Mouse (Mus musculus): Measurements from ENCODE around the gene Hist1h3i.
"Not testable (repeated sequence)": the region's sequence is repeated elsewhere in the genome, so short reads cannot be mapped to it uniquely, and the experiment has no call there.

The Hist1h3i gene

GRCm38 (mm10) chr13:21782361-21783254 is 562 bp downstream of the Hist1h3i start:
- peak; percentile 48 for DNase-seq

DNA sequence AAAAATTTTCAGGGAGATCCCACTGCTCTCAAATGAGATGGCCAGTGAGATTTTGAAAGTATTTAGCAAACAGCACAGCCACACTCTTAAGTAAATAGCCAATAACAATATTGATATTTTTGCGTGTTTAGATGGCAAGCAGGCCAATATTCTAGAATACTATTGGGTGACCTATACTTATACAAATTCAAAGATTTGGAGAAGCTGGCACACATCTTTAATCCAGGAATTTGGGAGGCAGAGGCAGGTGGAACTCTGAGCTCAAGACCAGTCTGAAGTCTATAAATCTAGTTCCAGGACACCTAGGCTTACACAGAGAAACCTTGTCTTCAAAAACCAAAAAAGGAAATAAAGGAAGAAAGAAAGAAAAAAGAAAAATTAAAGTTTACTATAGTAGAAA is 1.5 kb downstream of the Hist1h3i start:
- DNase-seq = no peak

- DNase-seq = no peak
Measured at GRCm38 (mm10) chr13:21781021-21781555, 2.1 kb downstream of the Hist1h3i start.

GRCm38 (mm10) chr13:21779767-21780731 is 3.1 kb downstream of the Hist1h3i start, which contains the start of gene Hist1h1b:
Gene Hist1h1b, minus strand, starts transcription at chr13:21780625.
- peak; percentile 83 for DNase-seq

- DNase-seq = peak; percentile 90
Measured at GRCm38 (mm10) chr13:21778814-21779766, 4.1 kb downstream of the Hist1h3i start.

DNA sequence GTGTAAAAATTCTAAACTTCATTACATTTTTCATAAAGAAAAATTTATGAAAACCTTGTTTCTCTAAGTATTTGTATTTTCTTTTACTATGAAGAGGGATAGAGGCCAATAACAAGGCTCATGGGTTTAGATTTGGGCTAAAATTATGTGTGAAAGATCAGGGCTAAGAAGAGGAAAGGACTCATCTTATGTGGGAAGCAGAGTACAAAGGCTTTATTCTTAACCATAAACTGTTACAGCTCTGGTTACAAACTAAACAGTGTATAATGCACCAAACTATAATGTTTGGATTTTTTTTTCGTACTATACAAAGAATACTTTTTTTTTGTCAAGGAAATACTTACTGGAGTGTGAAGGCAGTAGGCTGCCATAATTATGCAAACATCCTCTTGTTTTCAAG is 27.5 kb downstream of the Hist1h3i start:
- DNase-seq = no peak

GRCm38 (mm10) chr13:21754294-21755001 is 28.7 kb downstream of the Hist1h3i start:
- DNase-seq = not testable (repeated sequence)

DNA sequence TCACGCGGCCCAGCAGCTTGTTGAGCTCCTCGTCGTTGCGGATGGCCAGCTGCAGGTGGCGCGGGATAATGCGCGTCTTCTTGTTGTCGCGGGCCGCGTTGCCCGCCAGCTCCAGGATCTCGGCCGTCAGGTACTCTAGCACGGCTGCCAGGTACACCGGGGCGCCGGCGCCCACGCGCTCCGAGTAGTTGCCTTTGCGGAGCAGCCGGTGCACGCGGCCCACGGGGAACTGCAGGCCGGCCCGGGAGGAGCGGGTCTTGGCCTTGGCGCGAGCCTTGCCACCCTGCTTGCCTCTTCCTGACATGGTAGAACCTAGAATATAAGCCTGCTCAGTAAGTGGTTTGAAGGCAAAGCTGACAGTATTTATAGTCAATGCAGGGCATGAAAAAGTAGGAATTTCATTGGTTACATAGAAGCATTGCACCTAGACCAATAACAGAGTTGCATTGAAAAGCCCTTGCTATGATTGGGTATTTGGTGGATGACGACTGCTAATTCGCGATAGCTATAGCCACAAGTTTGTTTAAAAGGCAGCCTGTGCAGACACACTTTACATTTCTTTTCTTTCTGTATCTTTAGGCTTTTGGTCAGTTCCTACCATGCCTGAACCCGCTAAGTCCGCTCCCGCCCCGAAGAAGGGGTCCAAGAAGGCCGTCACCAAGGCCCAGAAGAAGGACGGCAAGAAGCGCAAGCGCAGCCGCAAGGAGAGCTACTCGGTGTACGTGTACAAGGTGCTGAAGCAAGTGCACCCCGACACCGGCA is 29.5 kb downstream of the Hist1h3i start, which contains the start of the genes Hist1h2ak and Hist1h2bn:
TSS of gene Hist1h2ak (minus strand) at position 304 of the 762 bp plus-strand sequence.
TSS of gene Hist1h2bn (plus strand) at position 600 of the 762 bp plus-strand sequence.
- peak; percentile 94 for DNase-seq

GRCm38 (mm10) chr13:21753051-21753523 is 30.1 kb downstream of the Hist1h3i start:
- DNase-seq = no peak

DNA sequence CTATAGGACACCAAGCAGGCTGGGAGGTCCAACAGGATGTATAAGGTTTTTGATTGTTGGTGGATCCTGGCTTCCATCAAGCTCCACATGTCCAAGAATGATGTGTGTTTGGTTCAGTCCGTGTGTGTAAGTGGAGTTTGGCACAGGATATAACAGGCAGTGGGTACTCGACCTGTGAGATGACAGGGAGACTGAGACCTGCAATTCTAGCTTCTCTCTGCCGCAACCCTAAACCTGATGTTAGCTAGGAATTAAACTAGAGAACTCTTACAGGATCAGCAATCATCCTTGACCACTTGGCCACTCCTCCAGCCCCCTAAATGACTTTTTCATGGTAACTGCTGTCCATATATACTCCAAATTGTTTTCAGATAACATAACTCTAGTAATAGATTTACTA is 30.8 kb downstream of the Hist1h3i start:
- no peak for DNase-seq

DNA sequence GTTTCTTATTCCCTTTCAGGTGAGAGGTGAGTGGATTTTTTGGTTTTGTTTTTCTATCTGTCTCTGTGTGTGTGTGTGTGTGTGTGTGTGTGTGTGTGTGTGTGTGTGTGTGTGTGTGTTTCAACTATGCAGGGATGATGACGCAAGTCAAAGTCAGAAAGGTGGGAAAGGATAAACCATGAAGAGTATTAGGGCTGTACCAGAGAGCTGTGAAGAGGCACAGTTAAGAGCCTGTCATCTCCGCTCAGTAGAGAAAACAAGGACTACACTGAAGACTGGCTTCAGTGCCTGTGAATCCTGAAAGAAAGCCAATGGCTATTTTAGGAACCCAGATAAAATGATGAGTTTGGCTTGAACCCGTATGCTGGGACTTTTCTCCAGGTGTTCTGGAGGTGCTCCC is 31.3 kb downstream of the Hist1h3i start:
- no peak for DNase-seq

GRCm38 (mm10) chr13:21751417-21751816 is 31.8 kb downstream of the Hist1h3i start:
- no peak for DNase-seq

DNA sequence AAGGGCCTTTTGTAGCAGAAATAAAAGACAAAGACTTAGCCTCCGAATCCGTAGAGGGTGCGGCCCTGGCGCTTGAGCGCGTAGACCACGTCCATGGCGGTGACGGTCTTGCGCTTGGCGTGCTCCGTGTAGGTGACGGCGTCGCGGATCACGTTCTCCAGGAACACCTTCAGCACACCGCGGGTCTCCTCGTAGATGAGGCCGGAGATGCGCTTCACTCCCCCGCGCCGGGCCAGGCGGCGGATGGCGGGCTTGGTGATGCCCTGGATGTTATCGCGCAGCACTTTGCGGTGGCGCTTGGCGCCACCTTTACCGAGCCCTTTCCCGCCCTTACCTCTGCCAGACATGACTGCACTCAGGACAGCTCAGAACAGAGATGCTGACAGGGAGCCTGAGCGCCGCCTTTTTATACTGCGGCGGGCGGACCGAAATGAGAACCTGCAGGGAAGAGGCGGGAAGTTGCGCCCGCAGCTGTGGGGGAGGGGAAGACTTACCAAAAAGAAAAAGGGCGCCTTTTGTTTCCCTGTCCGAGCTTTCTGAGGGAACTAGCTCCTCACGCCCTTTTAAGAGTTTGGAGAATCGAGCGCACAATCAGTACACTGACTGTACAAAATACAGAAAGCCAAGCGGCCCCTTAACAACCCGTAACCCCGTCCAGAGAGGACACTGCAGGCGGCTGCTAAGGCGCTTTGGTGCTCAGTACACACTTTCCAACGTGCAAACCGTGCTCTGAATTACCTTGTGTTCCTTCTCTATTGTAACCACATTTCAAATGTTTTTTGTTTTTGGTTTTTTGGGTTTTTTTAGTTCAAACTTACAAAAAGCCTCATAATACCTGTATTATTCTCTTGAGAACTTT is 32.8 kb downstream of the Hist1h3i start, which contains the start of gene Hist1h4k:
TSS of gene Hist1h4k (minus strand) at position 347 of the 859 bp plus-strand sequence.
- peak; percentile 96 for DNase-seq

DNA sequence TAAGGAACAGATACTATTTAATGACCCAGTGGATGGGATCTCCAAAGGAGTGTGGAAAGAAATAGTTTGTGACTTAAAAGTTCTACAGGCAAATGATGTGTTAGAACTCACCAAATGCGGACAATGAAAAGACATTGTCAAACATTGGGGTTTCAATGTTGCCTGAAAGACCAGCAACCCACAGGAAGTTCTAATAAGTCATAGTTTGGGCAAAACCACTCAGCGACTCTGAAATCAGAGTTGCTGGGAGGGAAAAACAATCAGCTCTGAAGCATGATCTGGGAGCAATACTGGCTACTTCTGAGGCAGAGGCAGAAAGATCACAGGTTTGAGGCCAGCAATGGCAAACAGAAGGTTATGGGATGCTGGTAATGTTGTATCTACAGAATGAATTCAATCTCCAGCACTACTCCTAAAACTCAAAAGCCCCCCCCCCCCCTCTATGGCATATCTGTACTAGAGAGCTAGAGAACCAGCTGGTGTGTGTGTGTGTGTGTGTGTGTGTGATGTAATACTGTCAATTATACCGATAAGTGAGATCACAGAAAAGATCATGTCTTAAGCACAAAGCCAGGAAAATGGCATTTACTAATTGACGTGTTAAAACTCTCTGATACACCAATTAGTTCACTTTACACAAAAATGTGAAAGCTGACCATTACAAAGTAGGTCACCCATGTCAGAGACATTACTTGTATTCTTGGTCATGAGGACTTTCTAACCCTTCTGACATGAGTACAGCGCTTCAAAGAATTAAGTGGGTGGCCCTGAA is 33.6 kb downstream of the Hist1h3i start:
- no peak for DNase-seq

DNA sequence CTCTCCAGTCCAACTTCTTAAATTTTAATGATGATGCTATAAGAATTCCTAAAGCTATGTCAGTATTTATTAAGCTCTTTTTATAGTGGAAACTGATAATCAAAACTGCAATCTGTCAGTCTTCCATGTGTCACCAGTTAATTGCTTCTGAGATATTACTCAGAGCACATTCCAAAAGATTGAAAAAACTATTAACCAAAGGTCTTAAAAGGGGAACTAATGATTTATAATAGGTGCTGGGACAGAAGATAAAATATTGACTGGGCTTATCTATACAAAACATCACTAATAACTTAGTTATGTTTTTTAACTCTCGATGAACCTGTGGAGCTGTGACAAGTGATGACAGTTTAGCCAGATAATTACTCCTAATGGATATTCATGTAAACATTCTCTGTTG is 38.2 kb downstream of the Hist1h3i start:
- no peak for DNase-seq

DNA sequence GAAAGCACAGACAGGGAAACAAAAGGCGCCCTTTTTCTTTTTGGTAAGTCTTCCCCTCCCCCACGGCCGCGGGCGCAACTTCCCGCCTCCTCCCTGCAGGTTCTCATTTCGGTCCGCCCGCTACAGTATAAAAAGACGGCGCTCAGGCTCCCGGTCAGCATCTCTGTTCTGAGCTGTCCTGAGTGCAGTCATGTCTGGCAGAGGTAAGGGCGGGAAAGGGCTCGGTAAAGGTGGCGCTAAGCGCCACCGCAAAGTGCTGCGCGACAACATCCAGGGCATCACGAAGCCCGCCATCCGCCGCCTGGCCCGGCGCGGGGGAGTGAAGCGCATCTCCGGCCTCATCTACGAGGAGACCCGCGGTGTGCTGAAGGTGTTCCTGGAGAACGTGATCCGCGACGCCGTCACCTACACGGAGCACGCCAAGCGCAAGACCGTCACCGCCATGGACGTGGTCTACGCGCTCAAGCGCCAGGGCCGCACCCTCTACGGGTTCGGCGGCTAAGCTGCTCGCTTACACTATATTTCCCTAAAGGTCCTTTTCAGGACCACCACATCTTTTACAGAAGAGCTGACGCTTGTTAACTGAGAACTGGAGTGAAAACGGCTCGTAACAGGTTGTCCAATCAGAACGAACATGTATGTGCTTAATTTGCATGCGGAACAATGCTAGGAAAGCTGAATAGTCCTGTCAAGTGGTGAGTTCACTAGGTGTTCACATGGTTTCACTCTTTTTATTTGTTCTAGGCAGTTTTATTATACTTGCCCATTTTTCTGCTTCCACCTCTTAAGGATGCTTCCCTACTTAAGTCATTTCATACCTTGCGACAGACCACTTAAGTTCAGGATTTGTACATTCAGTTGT is 48.0 kb downstream of the Hist1h3i start, which contains the start of gene Hist1h4j:
TSS of gene Hist1h4j (plus strand) at position 159 of the 862 bp plus-strand sequence.
- peak; percentile 88 for DNase-seq

Measured in cerebellum, adult 9-10 months (tissue).